Comparison of ENCODE assay signal across 8 mouse cellular contexts in genomic region chr9:22050351-22050889, GRCm38 (mm10). TPM values are rescaled to one million over a fixed set of nuclear protein-coding genes. Genes with fewer than 3 reads are reported as not detected.
DNase-seq lines count a peak whose midpoint lies in the region; ATAC-seq and TF ChIP-seq lines count a peak whose summit lies in the region.

No protein-coding gene starts in this region.

- peak overlapping the region; percentile 90 for H3K9ac ChIP-seq in forebrain, embryonic 15.5 days (replicated peaks)
- H3K9ac ChIP-seq in hindbrain, embryonic 16.5 days (ENCODE audit: low read depth, low read length), result peak overlapping the region; percentile 89

- under 1% methylated on average over 43 of the region's 43 CpGs for whole genome bisulfite sequencing in forebrain, embryonic 15.5 days
- WGBS in hindbrain, embryonic 16.5 days, result under 1% methylated on average over 26 of the region's 43 CpGs

- TF ChIP-seq CTCF in left cerebral cortex, adult 2 months (IDR thresholded peaks at IDR 0.05), result no peak

- no peaks in the 10 kb centered on the region for H3K27me3 ChIP-seq in forebrain, embryonic 15.5 days
- no peaks in the 10 kb centered on the region for H3K27me3 ChIP-seq in hindbrain, embryonic 16.5 days (replicated peaks; ENCODE audit: control insufficient read depth, insufficient read depth, low read length)

- no peaks in the 10 kb centered on the region for H3K9me3 ChIP-seq in forebrain, embryonic 15.5 days
- H3K9me3 ChIP-seq in hindbrain, embryonic 16.5 days (ENCODE audit: control insufficient read depth, low read length), result no peaks in the 10 kb centered on the region

- intact Hi-C loops in left cerebral cortex, adult 2 months (cut with DNase I), result loop anchor here (2.0 kb wide), 1 partner anchor 46 kb away; no protein-coding TSS in a partner anchor

- peak overlapping the region; percentile 81 for H3K4me2 ChIP-seq in forebrain, embryonic 15.5 days (replicated peaks)
- peak overlapping the region; percentile 80 for H3K4me2 ChIP-seq in hindbrain, embryonic 16.5 days (ENCODE audit: low read length)

- H3K4me3 ChIP-seq in forebrain, embryonic 15.5 days, result peak overlapping the region; percentile 70
- peak overlapping the region; percentile 82 for H3K4me3 ChIP-seq in hindbrain, embryonic 16.5 days (ENCODE audit: low read length)
- H3K4me3 ChIP-seq in left cerebral cortex, adult 2 months, result peak overlapping the region; percentile 97

- DNase-seq in adrenal gland, adult (ENCODE audit: inconsistent age in 2 of 2, low spot score in 1 of 2), result peak; percentile 68 to 85
- peak; percentile 88 to 90 for DNase-seq in cerebellum, adult 18-20 months
- peak; percentile 62 to 79 for DNase-seq in left cerebral cortex, adult 2 months (ENCODE audit: extremely low spot score in 1 of 2, low spot score in 2 of 2)
- peak; percentile 16 for DNase-seq in lung, postnatal 25 days (ENCODE audit: low spot score)
- DNase-seq in right cerebral cortex, adult 18-20 months, result peak; percentile 82
- DNase-seq in gastrocnemius, adult 8-10 months (ENCODE audit: low spot score in 2 of 2), result no peak

- H3K36me3 ChIP-seq in forebrain, embryonic 15.5 days, result 0 out of 2 replicates have a peak, but pooled peaks cover 4% of the 10 kb centered on the region
- no peaks in the 10 kb centered on the region for H3K36me3 ChIP-seq in hindbrain, embryonic 16.5 days (ENCODE audit: control insufficient read depth, insufficient read depth, low read length)

- peak overlapping the region; percentile 94 for H3K27ac ChIP-seq in forebrain, embryonic 15.5 days (replicated peaks)
- peak overlapping the region; percentile 95 for H3K27ac ChIP-seq in hindbrain, embryonic 16.5 days (ENCODE audit: low read depth, low read length)
- peak overlapping the region; percentile 94 for H3K27ac ChIP-seq in left cerebral cortex, adult 2 months

- H3K4me1 ChIP-seq in forebrain, embryonic 15.5 days, result peaks cover 47% of the 10 kb centered on the region
- H3K4me1 ChIP-seq in hindbrain, embryonic 16.5 days (ENCODE audit: control insufficient read depth, insufficient read depth, low read depth, low read length), result peaks cover 39% of the 10 kb centered on the region

- peak; percentile 49 for ATAC-seq in forebrain, embryonic 15.5 days (replicated peaks)
- ATAC-seq in hindbrain, embryonic 16.5 days, result peak; percentile 14

RNA-seq across cellular contexts. Expression of gene Elavl3, which starts 1.4 kb away (rescaled TPM):
- 88.9 and 93.3 TPM in 2 replicates for polyA plus RNA-seq in forebrain, embryonic 15.5 days (2015; fragmentation: Nextera tagmentation; extraction: Ambion mirVana)
- 77.8 and 80.4 TPM in 2 replicates for polyA plus RNA-seq in hindbrain, embryonic 16.5 days (2015; fragmentation: Nextera tagmentation; extraction: Ambion mirVana)
- total RNA-seq in left cerebral cortex, adult 2 months (2021), result 100 to 1,000 TPM; 148 to 153 TPM
- under 1 TPM in 1 of 4 experiments, not detected in 3; 0.08 TPM for total RNA-seq in gastrocnemius, adult 8-10 months (2022)

RNA-seq across cellular contexts. Expression of gene Gm49318, which starts 20.6 kb away (rescaled TPM):
- not detected in 2 replicates for polyA plus RNA-seq in forebrain, embryonic 15.5 days (2015; fragmentation: Nextera tagmentation; extraction: Ambion mirVana)
- not detected in 2 replicates for polyA plus RNA-seq in hindbrain, embryonic 16.5 days (2015; fragmentation: Nextera tagmentation; extraction: Ambion mirVana)
- total RNA-seq in left cerebral cortex, adult 2 months (2021), result 1 to 10 TPM; 2.1 to 2.3 TPM
- total RNA-seq in gastrocnemius, adult 8-10 months (2022), result not detected

RNA-seq across cellular contexts. Expression of gene Zfp653, which starts 20.8 kb away (rescaled TPM):
- 23.2 and 23.5 TPM in 2 replicates for polyA plus RNA-seq in forebrain, embryonic 15.5 days (2015; fragmentation: Nextera tagmentation; extraction: Ambion mirVana)
- 16.6 and 16.7 TPM in 2 replicates for polyA plus RNA-seq in hindbrain, embryonic 16.5 days (2015; fragmentation: Nextera tagmentation; extraction: Ambion mirVana)
- 10 to 100 TPM; 20.0 to 24.8 TPM for total RNA-seq in left cerebral cortex, adult 2 months (2021)
- total RNA-seq in gastrocnemius, adult 8-10 months (2022), result 1 to 10 TPM; 3.2 to 5.8 (median 4.1) TPM

RNA-seq across cellular contexts. Expression of gene Ecsit, which starts 34.8 kb away (rescaled TPM):
- 59.2 and 59.7 TPM in 2 replicates for polyA plus RNA-seq in forebrain, embryonic 15.5 days (2015; fragmentation: Nextera tagmentation; extraction: Ambion mirVana)
- polyA plus RNA-seq in hindbrain, embryonic 16.5 days (2015; fragmentation: Nextera tagmentation; extraction: Ambion mirVana), result 60.9 and 62.3 TPM in 2 replicates
- 10 to 100 TPM; 43.0 to 46.8 TPM for total RNA-seq in left cerebral cortex, adult 2 months (2021)
- 100 to 1,000 TPM in 1 of 4 experiments, 10 to 100 TPM in 3; 79.8 to 101 (median 93.0) TPM for total RNA-seq in gastrocnemius, adult 8-10 months (2022)

RNA-seq across cellular contexts. Expression of gene Prkcsh, which starts 47.8 kb away (rescaled TPM):
- 87.2 and 91.1 TPM in 2 replicates for polyA plus RNA-seq in forebrain, embryonic 15.5 days (2015; fragmentation: Nextera tagmentation; extraction: Ambion mirVana)
- 93.7 and 97.3 TPM in 2 replicates for polyA plus RNA-seq in hindbrain, embryonic 16.5 days (2015; fragmentation: Nextera tagmentation; extraction: Ambion mirVana)
- 100 to 1,000 TPM in 1 of 2 experiments, 10 to 100 TPM in 1; 85.9 to 104 TPM for total RNA-seq in left cerebral cortex, adult 2 months (2021)
- 10 to 100 TPM; 25.3 to 27.8 (median 26.4) TPM for total RNA-seq in gastrocnemius, adult 8-10 months (2022)

Comparison
In these comparisons a context has a peak if more than half of its experiments do, and no peak if none do; other contexts are left out.
1. DNase-seq: peak in adrenal gland, adult (2 of 2), cerebellum, adult 18-20 months (2 of 2), left cerebral cortex, adult 2 months (2 of 2), lung, postnatal 25 days (single experiment) and right cerebral cortex, adult 18-20 months (single experiment); none in gastrocnemius, adult 8-10 months (0 of 2).
2. RNA of gene Elavl3, which starts 1.4 kb away (total RNA-seq): 148 to 153 TPM in left cerebral cortex, adult 2 months; 0.08 TPM in gastrocnemius, adult 8-10 months; every median in the first group is over 100 times any median in the second.
3. Peak in every context shown above with its lines, with median percentiles within 50 percentile points of each other: H3K27ac ChIP-seq and H3K4me3 ChIP-seq.